Mouse (Mus musculus): Measurements from ENCODE around the gene Zc3h10.

GRCm38 (mm10) chr10:128524111-128524731 lies 23.4 kb downstream of the Zc3h10 start:
- TF ChIP-seq POLR2A (IDR thresholded peaks at IDR 0.05; ENCODE audit: extremely low read depth, insufficient read depth, low read length) (no peak), CTCF (IDR thresholded peaks at IDR 0.05; ENCODE audit: extremely low read depth, insufficient read depth, low read length) (no peak)

Data from cortical plate, adult 2 months (tissue).